Mouse (Mus musculus): ENCODE measurements around the gene Wdr86.
A peak's percentile ranks its signal among the peaks of the same experiment; 100 is the strongest.

Wdr86 gene

GRCm38 (mm10) chr5:24684578-24685365 is 45.8 kb downstream of the Wdr86 start:
- DNase-seq (ENCODE audit: low read depth, low spot score) = peak; percentile 9

- no peak for DNase-seq (ENCODE audit: low read depth, low spot score)
These were observed 49.1 kb downstream of the Wdr86 start for GRCm38 (mm10) chr5:24681436-24681835.

GRCm38 (mm10) chr5:24674238-24674637 is 56.3 kb downstream of the Wdr86 start:
- DNase-seq (ENCODE audit: low read depth, low spot score) = peak; percentile 81
